Mouse (Mus musculus): Measurements from ENCODE around the gene Fmnl1. TPM values are rescaled to one million over a fixed set of nuclear protein-coding genes. Genes with fewer than 3 reads are reported as not detected.
A peak's percentile ranks its signal among the peaks of the same experiment; 100 is the strongest.

Fmnl1 gene
- polyA plus RNA-seq, 1 experiment from 2014 or later, result 3.8 TPM

DNA sequence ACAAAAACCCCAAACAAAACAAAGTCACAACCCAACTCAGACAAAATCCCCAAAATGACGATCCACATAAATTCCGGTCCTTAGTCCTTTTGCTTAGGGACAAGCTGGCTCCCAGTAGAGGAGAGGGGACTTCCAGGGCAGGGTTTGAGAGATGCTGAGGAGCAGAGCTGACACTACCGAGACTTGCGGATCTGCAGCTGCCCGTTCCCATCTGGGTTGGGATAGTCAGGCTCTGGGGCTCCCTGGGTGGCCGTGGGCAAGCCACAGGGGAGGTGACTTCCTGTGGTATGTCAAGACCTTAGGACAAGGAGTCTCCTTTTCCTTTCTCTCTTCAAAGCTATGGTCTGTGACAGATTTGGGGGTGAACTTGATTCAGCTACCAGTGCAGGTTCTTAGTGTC is 65.5 kb downstream of the Fmnl1 start:
- Histone ChIP-seq H3K4me1 (peaks cover 17% of the 10 kb centered on the region), H3K9me3 (replicated peaks) (no peaks in the 10 kb centered on the region), H3K9ac (no peak overlapping the region), H3K36me3 (peaks cover 58% of the 10 kb centered on the region), H3K4me3 (replicated peaks) (no peak overlapping the region), H3K27ac (no peak overlapping the region), H3K27me3 (no peaks in the 10 kb centered on the region), H3K4me2 (no peak overlapping the region)
- ATAC-seq (replicated peaks; ENCODE audit: low FRiP score), result no peak
- WGBS, result 74% methylated on average over 6 of the region's 6 CpGs

DNA sequence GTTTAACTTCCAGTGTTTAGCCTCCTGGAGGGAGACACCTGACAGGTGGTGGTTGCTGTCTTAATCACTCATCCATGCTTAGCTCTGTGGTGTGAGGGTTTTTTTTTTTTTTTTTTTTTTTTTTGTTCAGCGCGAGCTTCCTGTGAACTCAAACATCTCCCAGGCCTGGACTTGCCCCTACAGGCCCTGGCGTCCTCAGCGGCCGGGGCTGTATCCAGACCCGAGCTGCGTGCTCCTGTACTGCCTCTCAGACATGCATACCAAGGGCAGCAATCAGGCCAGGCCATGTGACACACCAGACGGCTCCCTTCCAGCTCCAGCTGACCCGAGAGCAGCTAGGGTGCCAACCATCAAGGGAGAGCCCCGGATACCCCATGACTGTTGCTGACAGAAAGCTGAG is 66.0 kb downstream of the Fmnl1 start:
- WGBS, result 76% methylated on average over 10 of the region's 10 CpGs
- ATAC-seq (replicated peaks; ENCODE audit: low FRiP score), result no peak
- Histone ChIP-seq H3K4me3 (replicated peaks) (no peak overlapping the region), H3K9ac (no peak overlapping the region), H3K9me3 (replicated peaks) (no peaks in the 10 kb centered on the region), H3K4me2 (no peak overlapping the region), H3K36me3 (peaks cover 58% of the 10 kb centered on the region), H3K27ac (no peak overlapping the region), H3K27me3 (no peaks in the 10 kb centered on the region), H3K4me1 (peaks cover 17% of the 10 kb centered on the region)

GRCm38 (mm10) chr11:103237757-103238156 is 66.8 kb downstream of the Fmnl1 start:
- 79% methylated on average over 9 of the region's 9 CpGs for WGBS

GRCm38 (mm10) chr11:103240740-103241139 is 69.8 kb downstream of the Fmnl1 start:
- Histone ChIP-seq H3K9ac (no peak overlapping the region), H3K4me2 (no peak overlapping the region), H3K9me3 (replicated peaks) (no peaks in the 10 kb centered on the region), H3K27ac (peak overlapping the region; percentile 3; the same call in 1 of the 2 replicates), H3K4me3 (replicated peaks) (no peak overlapping the region), H3K4me1 (peaks cover 11% of the 10 kb centered on the region), H3K36me3 (peaks cover 62% of the 10 kb centered on the region), H3K27me3 (no peaks in the 10 kb centered on the region)
- 48% methylated on average over 7 of the region's 7 CpGs for WGBS
- no peak for ATAC-seq (replicated peaks; ENCODE audit: low FRiP score)

More at GRCm38 (mm10) chr11:103237757-103238156, 66.8 kb downstream of the Fmnl1 start:
- no peak overlapping the region for H3K4me2 ChIP-seq
- no peaks in the 10 kb centered on the region for H3K9me3 ChIP-seq (replicated peaks)
- H3K27ac ChIP-seq, result no peak overlapping the region
- H3K9ac ChIP-seq, result no peak overlapping the region
- H3K27me3 ChIP-seq, result no peaks in the 10 kb centered on the region
- no peak for ATAC-seq (replicated peaks; ENCODE audit: low FRiP score)
- peaks cover 59% of the 10 kb centered on the region for H3K36me3 ChIP-seq
- no peak overlapping the region for H3K4me3 ChIP-seq (replicated peaks)
- peaks cover 17% of the 10 kb centered on the region for H3K4me1 ChIP-seq

- H3K9ac ChIP-seq, result no peak overlapping the region
- WGBS, result 94% methylated on average over 4 of the region's 4 CpGs
- H3K9me3 ChIP-seq (replicated peaks), result no peaks in the 10 kb centered on the region
- peaks cover 28% of the 10 kb centered on the region for H3K36me3 ChIP-seq
- no peak overlapping the region for H3K4me3 ChIP-seq (replicated peaks)
- no peak for ATAC-seq (replicated peaks; ENCODE audit: low FRiP score)
- no peak overlapping the region for H3K27ac ChIP-seq
- H3K4me2 ChIP-seq, result no peak overlapping the region
- no peaks in the 10 kb centered on the region for H3K27me3 ChIP-seq
- peaks cover 41% of the 10 kb centered on the region for H3K4me1 ChIP-seq
Measured at GRCm38 (mm10) chr11:103244856-103245255, 73.9 kb downstream of the Fmnl1 start.

DNA sequence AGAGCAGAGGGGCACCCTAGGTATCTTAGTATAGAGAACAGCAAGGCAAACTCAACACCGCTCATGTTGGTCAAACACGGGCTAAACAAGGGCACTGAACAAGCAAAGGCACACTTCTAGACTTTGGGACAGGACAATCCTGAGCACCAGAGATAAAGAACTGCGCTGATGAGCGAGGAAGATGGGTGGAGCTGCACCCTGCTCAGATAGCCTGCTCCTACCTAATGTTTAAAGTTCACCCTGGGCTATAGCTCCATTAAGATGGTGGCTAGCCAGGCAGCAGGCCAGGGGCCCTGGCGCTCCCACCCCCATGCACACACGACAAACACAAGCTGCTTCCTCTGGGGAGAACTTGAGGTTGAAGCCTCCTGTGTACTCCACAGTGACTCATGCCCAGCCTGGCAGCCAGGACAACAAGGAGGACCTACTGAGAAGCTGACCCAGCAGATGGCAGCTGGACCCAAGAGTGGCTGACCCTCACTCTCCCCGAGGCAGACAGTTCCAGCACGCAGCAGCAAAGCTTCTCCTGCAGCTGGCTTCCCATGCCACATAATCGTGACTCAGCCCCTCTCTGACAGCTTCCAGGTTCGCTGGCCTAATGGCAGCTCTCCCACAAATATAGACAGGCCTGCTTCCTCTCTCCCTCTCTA is 75.3 kb downstream of the Fmnl1 start:
- no peaks in the 10 kb centered on the region for H3K9me3 ChIP-seq (replicated peaks)
- H3K4me3 ChIP-seq (replicated peaks), result no peak overlapping the region
- peak; percentile 11; the same call in 1 of the 2 replicates for ATAC-seq (replicated peaks; ENCODE audit: low FRiP score)
- peaks cover 34% of the 10 kb centered on the region for H3K4me1 ChIP-seq
- WGBS, result 58% methylated on average over 10 of the region's 10 CpGs
- peaks cover 16% of the 10 kb centered on the region; the same call in 1 of the 2 replicates for H3K36me3 ChIP-seq
- no peak overlapping the region for H3K9ac ChIP-seq
- H3K27me3 ChIP-seq, result no peaks in the 10 kb centered on the region
- 0 out of 2 replicates have a peak overlapping the region, but pooled peaks have one; percentile 41 for H3K27ac ChIP-seq
- no peak overlapping the region for H3K4me2 ChIP-seq

GRCm38 (mm10) chr11:103246731-103247290 is 75.9 kb downstream of the Fmnl1 start:
- 65% methylated on average over 4 of the region's 4 CpGs for WGBS
- peak; percentile 27; the same call in 1 of the 2 replicates for ATAC-seq (replicated peaks; ENCODE audit: low FRiP score)

GRCm38 (mm10) chr11:103247504-103248177 is 76.7 kb downstream of the Fmnl1 start:
- peak; percentile 61 for ATAC-seq (replicated peaks; ENCODE audit: low FRiP score)
- Histone ChIP-seq H3K9me3 (replicated peaks) (no peaks in the 10 kb centered on the region), H3K4me3 (replicated peaks) (no peak overlapping the region), H3K27ac (peak overlapping the region; percentile 77), H3K27me3 (no peaks in the 10 kb centered on the region), H3K4me2 (no peak overlapping the region), H3K36me3 (peaks cover 9% of the 10 kb centered on the region; the same call in 1 of the 2 replicates), H3K4me1 (peaks cover 34% of the 10 kb centered on the region), H3K9ac (no peak overlapping the region)
- WGBS, result 53% methylated on average over 11 of the region's 11 CpGs

More at GRCm38 (mm10) chr11:103246731-103247290, 75.9 kb downstream of the Fmnl1 start:
- no peak overlapping the region for H3K4me3 ChIP-seq (replicated peaks)
- H3K27me3 ChIP-seq, result no peaks in the 10 kb centered on the region
- 0 out of 2 replicates have a peak overlapping the region, but pooled peaks have one; percentile 41 for H3K27ac ChIP-seq
- no peaks in the 10 kb centered on the region for H3K9me3 ChIP-seq (replicated peaks)
- H3K4me2 ChIP-seq, result no peak overlapping the region
- peaks cover 34% of the 10 kb centered on the region for H3K4me1 ChIP-seq
- peaks cover 10% of the 10 kb centered on the region; the same call in 1 of the 2 replicates for H3K36me3 ChIP-seq
- H3K9ac ChIP-seq, result no peak overlapping the region

Other genes with a start within 250 kb of the Fmnl1 start
- 10.7 and 12.4 TPM in 2 replicates for gene Kif18b, start 246.0 kb upstream of the Fmnl1 start, polyA plus RNA-seq (2015; fragmentation: Nextera tagmentation; extraction: Ambion mirVana)
- 3.7 and 4.2 TPM in 2 replicates for gene C1ql1, start 224.4 kb upstream of the Fmnl1 start, polyA plus RNA-seq (2015; fragmentation: Nextera tagmentation; extraction: Ambion mirVana)
- 59.2 and 63.2 TPM in 2 replicates for gene Nmt1, start 142.9 kb upstream of the Fmnl1 start, polyA plus RNA-seq (2015; fragmentation: Nextera tagmentation; extraction: Ambion mirVana)
- gene Dcakd, start 142.8 kb upstream of the Fmnl1 start, polyA plus RNA-seq (2015; fragmentation: Nextera tagmentation; extraction: Ambion mirVana), result 165 and 187 TPM in 2 replicates
- 6.2 and 6.4 TPM in 2 replicates for gene Plcd3, start 69.4 kb upstream of the Fmnl1 start, polyA plus RNA-seq (2015; fragmentation: Nextera tagmentation; extraction: Ambion mirVana)
- 19.4 and 25.3 TPM in 2 replicates for gene Acbd4, start 69.4 kb upstream of the Fmnl1 start, polyA plus RNA-seq (2015; fragmentation: Nextera tagmentation; extraction: Ambion mirVana)
- 5.0 and 5.5 TPM in 2 replicates for gene Hexim1, start 54.9 kb upstream of the Fmnl1 start, polyA plus RNA-seq (2015; fragmentation: Nextera tagmentation; extraction: Ambion mirVana)
- 9.2 and 10.7 TPM in 2 replicates for gene Hexim2, start 38.7 kb upstream of the Fmnl1 start, polyA plus RNA-seq (2015; fragmentation: Nextera tagmentation; extraction: Ambion mirVana)
- 0.19 and 0.42 TPM in 2 replicates for gene 1700023F06Rik, start 37.5 kb downstream of the Fmnl1 start, polyA plus RNA-seq (2015; fragmentation: Nextera tagmentation; extraction: Ambion mirVana)
- gene Spata32, start 47.3 kb downstream of the Fmnl1 start, polyA plus RNA-seq (2015; fragmentation: Nextera tagmentation; extraction: Ambion mirVana), result not detected in 2 replicates
- gene Map3k14, start 96.4 kb downstream of the Fmnl1 start, polyA plus RNA-seq (2015; fragmentation: Nextera tagmentation; extraction: Ambion mirVana), result 4.3 and 4.9 TPM in 2 replicates
- 15.8 and 17.2 TPM in 2 replicates for gene Arhgap27, start 192.6 kb downstream of the Fmnl1 start, polyA plus RNA-seq (2015; fragmentation: Nextera tagmentation; extraction: Ambion mirVana)
- 7.4 and 8.2 TPM in 2 replicates for gene Plekhm1, start 241.6 kb downstream of the Fmnl1 start, polyA plus RNA-seq (2015; fragmentation: Nextera tagmentation; extraction: Ambion mirVana)